Mouse (Mus musculus): ENCODE results near the gene Gm17349. TPM values are rescaled to one million over a fixed set of nuclear protein-coding genes. Genes with fewer than 3 reads are reported as not detected.

Gene Gm17349
- polyA plus RNA-seq, 1 experiment from 2014 or later: not detected

DNA sequence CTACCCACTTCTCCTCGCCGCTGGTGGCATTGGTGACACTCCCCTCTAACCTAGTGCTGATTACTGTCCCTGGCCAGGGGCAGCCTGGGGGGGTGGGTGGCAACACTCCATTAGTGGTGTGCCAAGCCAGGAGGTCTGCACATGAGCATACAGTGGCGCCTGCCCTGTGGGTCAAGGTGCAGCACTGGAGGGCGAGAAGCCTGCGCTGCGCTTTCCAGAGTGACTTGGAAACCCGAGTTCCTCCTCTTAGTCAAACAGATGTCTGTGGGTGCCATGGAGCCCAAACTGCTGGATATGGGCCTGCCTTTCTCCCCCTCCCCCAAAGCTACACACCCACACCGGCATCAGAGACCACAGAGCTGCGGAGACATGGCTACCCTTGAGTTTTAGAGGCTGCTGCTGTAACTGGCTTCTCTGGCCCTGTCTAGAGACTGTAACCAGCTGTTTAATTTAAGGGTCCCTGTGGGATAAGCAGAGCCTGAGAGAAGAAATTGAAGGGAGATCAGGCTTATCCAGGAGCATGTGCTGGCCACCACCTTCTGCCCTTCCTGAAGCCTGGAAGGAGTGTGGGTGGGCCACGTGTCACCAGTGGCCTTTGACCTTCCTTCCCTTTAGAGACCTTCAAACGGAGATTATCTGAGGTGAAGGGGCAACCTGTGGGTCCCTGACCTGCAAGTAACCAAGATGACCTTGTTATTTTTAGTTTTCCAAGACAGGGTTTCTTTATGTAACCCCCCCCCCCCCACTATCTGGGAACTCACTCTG, 10.9 kb upstream of the Gm17349 start:
- Histone ChIP-seq H3K9ac (replicated peaks; ENCODE audit: low read depth, low read length) (no peak overlapping the region), H3K27ac (ENCODE audit: low read length) (no peak overlapping the region; the same call in 1 of the 2 replicates), H3K36me3 (ENCODE audit: control insufficient read depth, insufficient read depth, low read length) (peaks cover 33% of the 10 kb centered on the region), H3K9me3 (ENCODE audit: control insufficient read depth, low read depth, low read length) (no peaks in the 10 kb centered on the region), H3K4me1 (ENCODE audit: control insufficient read depth, insufficient read depth, low read length) (0 out of 2 replicates have a peak, but pooled peaks cover 4% of the 10 kb centered on the region), H3K27me3 (ENCODE audit: control insufficient read depth, insufficient read depth, low read length) (no peaks in the 10 kb centered on the region), H3K4me2 (replicated peaks; ENCODE audit: low read depth, low read length) (no peak overlapping the region), H3K4me3 (ENCODE audit: low read depth, low read length) (no peak overlapping the region)
- 67% methylated on average over 11 of the region's 11 CpGs for WGBS
- no peak for ATAC-seq (ENCODE audit: insufficient number of reproducible peaks, insufficient read depth, low FRiP score, low read depth)

DNA sequence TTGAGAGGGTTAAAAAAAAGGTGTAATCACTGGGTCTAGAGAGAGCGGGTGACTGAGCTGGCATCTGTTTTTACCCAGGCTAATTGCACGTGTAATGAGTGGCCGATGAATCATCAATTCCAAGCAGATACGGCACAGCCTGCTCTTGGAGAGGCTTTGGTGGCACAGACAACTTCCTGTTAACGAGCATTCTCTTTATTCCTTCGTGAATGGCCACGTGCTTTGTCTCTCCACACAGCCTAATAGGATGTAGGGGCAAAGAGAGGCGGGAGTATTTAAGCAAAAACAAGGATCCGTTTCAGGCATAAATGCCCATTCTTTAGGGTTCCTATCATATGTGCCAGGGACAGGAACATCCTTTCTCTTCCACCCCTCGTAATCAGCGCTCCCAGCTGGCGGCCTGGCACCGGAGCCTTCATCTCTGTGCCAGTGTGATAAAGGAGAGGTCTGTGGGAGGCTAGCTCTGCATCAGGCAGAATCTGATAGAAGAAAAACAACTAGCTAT, 10.1 kb upstream of the Gm17349 start:
- Histone ChIP-seq H3K27ac (ENCODE audit: low read length) (no peak overlapping the region; the same call in 1 of the 2 replicates), H3K4me3 (ENCODE audit: low read depth, low read length) (no peak overlapping the region), H3K36me3 (ENCODE audit: control insufficient read depth, insufficient read depth, low read length) (peaks cover 41% of the 10 kb centered on the region), H3K4me2 (replicated peaks; ENCODE audit: low read depth, low read length) (no peak overlapping the region), H3K9ac (replicated peaks; ENCODE audit: low read depth, low read length) (no peak overlapping the region), H3K9me3 (ENCODE audit: control insufficient read depth, low read depth, low read length) (no peaks in the 10 kb centered on the region), H3K4me1 (ENCODE audit: control insufficient read depth, insufficient read depth, low read length) (0 out of 2 replicates have a peak, but pooled peaks cover 4% of the 10 kb centered on the region), H3K27me3 (ENCODE audit: control insufficient read depth, insufficient read depth, low read length) (no peaks in the 10 kb centered on the region)
- ATAC-seq (ENCODE audit: insufficient number of reproducible peaks, insufficient read depth, low FRiP score, low read depth): no peak
- 82% methylated on average over 13 of the region's 13 CpGs for WGBS

DNA sequence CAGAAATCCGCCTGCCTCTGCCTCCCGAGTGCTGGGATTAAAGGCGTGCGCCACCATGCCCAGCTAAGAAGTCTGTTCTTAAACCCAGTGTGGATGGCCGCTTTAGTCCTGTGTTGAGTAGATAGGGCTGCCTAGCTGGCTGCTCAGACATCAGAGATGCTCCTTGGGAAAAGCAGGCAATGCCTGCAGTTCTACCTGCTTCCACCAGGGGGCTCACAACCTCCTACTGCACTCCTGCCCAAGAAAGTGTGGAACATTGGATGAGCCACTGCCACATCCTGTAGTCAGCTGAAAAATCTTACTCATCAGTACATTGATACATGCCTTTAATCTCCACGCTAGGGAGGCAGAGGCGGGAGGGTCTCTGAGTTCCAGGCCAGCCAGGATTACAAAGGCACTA, 9.6 kb upstream of the Gm17349 start:
- no peak overlapping the region for H3K4me2 ChIP-seq (replicated peaks; ENCODE audit: low read depth, low read length)
- H3K27me3 ChIP-seq (ENCODE audit: control insufficient read depth, insufficient read depth, low read length): no peaks in the 10 kb centered on the region
- 59% methylated on average over 7 of the region's 7 CpGs for WGBS
- no peaks in the 10 kb centered on the region for H3K9me3 ChIP-seq (ENCODE audit: control insufficient read depth, low read depth, low read length)
- H3K36me3 ChIP-seq (ENCODE audit: control insufficient read depth, insufficient read depth, low read length): peaks cover 46% of the 10 kb centered on the region
- no peak overlapping the region for H3K27ac ChIP-seq (ENCODE audit: low read length)
- 0 out of 2 replicates have a peak, but pooled peaks cover 4% of the 10 kb centered on the region for H3K4me1 ChIP-seq (ENCODE audit: control insufficient read depth, insufficient read depth, low read length)
- no peak overlapping the region for H3K4me3 ChIP-seq (ENCODE audit: low read depth, low read length)
- no peak overlapping the region for H3K9ac ChIP-seq (replicated peaks; ENCODE audit: low read depth, low read length)
- ATAC-seq (ENCODE audit: insufficient number of reproducible peaks, insufficient read depth, low FRiP score, low read depth): no peak

DNA sequence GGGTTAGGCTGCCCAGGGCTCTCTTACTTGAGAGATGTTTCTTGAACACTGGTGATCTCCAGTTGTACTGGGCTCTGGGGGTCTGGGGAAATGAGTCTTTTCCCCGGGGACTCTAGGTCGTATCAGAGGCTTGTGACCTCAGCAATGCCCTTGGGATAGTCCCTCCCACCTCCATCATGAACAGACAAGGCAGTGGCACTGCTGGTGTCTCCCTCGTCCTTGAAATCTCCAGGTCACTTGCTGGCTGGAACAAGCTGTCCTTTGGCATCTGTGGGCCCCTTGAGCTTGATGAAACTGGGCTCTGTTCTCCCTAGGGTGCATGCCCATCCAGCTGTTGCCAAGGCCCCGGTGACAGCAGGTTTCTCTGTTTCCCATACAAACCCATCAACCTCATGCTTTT, 8.9 kb upstream of the Gm17349 start:
- no peak overlapping the region for H3K9ac ChIP-seq (replicated peaks; ENCODE audit: low read depth, low read length)
- WGBS: 76% methylated on average over 4 of the region's 4 CpGs
- H3K9me3 ChIP-seq (ENCODE audit: control insufficient read depth, low read depth, low read length): no peaks in the 10 kb centered on the region
- no peaks in the 10 kb centered on the region for H3K27me3 ChIP-seq (ENCODE audit: control insufficient read depth, insufficient read depth, low read length)
- H3K27ac ChIP-seq (ENCODE audit: low read length): no peak overlapping the region
- H3K4me3 ChIP-seq (ENCODE audit: low read depth, low read length): no peak overlapping the region
- peaks cover 52% of the 10 kb centered on the region for H3K36me3 ChIP-seq (ENCODE audit: control insufficient read depth, insufficient read depth, low read length)
- H3K4me2 ChIP-seq (replicated peaks; ENCODE audit: low read depth, low read length): no peak overlapping the region
- ATAC-seq (ENCODE audit: insufficient number of reproducible peaks, insufficient read depth, low FRiP score, low read depth): no peak
- 0 out of 2 replicates have a peak, but pooled peaks cover 4% of the 10 kb centered on the region for H3K4me1 ChIP-seq (ENCODE audit: control insufficient read depth, insufficient read depth, low read length)

- Histone ChIP-seq H3K4me3 (ENCODE audit: low read depth, low read length) (no peak overlapping the region), H3K4me2 (replicated peaks; ENCODE audit: low read depth, low read length) (no peak overlapping the region), H3K9me3 (ENCODE audit: control insufficient read depth, low read depth, low read length) (no peaks in the 10 kb centered on the region), H3K9ac (replicated peaks; ENCODE audit: low read depth, low read length) (no peak overlapping the region), H3K36me3 (ENCODE audit: control insufficient read depth, insufficient read depth, low read length) (peaks cover 59% of the 10 kb centered on the region), H3K27ac (ENCODE audit: low read length) (no peak overlapping the region), H3K4me1 (ENCODE audit: control insufficient read depth, insufficient read depth, low read length) (0 out of 2 replicates have a peak, but pooled peaks cover 4% of the 10 kb centered on the region), H3K27me3 (ENCODE audit: control insufficient read depth, insufficient read depth, low read length) (no peaks in the 10 kb centered on the region)
- no peak for ATAC-seq (ENCODE audit: insufficient number of reproducible peaks, insufficient read depth, low FRiP score, low read depth)
- WGBS: 91% methylated on average over 3 of the region's 3 CpGs
These were observed 8.3 kb upstream of the Gm17349 start for GRCm38 (mm10) chr15:99713569-99713968.

DNA sequence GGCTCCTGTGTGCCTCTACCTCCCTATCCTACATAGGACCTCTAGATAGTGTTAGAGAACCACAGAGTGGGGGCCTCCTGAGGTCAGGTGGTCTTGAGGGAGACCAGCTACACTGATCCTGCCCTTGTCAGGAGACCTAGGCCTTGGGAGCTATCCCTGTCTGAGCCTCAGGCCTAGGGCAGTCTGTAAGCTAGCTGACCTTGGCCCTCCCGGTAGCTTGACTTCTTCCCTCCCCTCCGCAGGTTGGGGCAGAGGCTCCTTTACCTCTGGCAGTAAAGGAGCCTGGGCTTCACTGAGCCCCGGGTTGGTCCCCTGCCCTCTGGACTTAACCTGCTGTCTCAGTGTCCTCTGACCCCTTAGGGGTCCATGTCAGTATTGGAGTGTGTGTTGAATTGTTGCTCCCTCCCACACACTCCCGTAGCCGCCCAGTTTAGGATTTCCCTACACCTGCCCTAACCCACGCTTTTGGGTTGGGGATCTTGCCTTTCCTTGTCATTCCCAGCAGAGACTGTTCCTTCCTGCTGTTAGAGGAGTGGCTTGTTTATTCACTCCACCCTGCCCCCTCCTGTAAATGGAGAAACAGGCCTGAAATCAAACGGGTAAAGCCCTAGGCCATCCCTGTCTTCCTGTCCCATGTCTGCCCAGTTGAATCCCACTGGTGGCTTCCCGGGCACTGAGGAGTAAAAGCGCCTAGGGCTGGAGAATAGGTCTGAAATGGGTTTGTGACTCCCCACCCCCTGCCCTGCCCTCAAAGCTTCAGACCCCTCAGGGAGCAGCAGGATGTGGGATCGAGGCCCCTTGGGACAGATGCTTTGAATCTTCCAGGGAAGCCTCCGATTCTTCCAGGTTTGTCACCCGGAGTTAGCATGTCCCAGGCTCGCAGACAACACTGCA, 7.6 kb upstream of the Gm17349 start:
- H3K9me3 ChIP-seq (ENCODE audit: control insufficient read depth, low read depth, low read length): no peaks in the 10 kb centered on the region
- H3K4me3 ChIP-seq (ENCODE audit: low read depth, low read length): no peak overlapping the region
- H3K36me3 ChIP-seq (ENCODE audit: control insufficient read depth, insufficient read depth, low read length): peaks cover 64% of the 10 kb centered on the region
- H3K4me2 ChIP-seq (replicated peaks; ENCODE audit: low read depth, low read length): no peak overlapping the region
- H3K4me1 ChIP-seq (ENCODE audit: control insufficient read depth, insufficient read depth, low read length): 0 out of 2 replicates have a peak, but pooled peaks cover 4% of the 10 kb centered on the region
- no peak overlapping the region for H3K9ac ChIP-seq (replicated peaks; ENCODE audit: low read depth, low read length)
- no peaks in the 10 kb centered on the region for H3K27me3 ChIP-seq (ENCODE audit: control insufficient read depth, insufficient read depth, low read length)
- no peak for ATAC-seq (ENCODE audit: insufficient number of reproducible peaks, insufficient read depth, low FRiP score, low read depth)
- no peak overlapping the region for H3K27ac ChIP-seq (ENCODE audit: low read length)
- 74% methylated on average over 13 of the region's 13 CpGs for WGBS

DNA sequence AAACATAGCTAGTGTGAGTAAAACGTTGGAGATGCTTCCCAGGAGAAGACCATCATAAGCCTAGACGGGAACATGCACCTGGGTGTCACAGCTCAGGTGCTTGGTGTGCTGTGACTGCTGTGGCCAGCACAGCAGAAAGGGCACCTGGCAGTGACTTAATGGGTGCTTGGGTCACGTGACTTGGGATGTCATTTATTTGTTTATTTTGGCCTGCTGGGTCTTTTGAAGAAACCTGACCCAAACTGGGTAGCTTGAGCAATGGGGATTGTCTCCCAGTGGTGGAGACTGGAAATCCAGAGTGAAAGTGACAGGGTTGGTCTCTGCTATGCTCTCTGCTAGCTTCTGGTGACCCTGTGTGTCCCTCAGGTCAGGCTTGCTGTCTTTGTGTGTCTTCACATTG, 6.2 kb upstream of the Gm17349 start:
- Histone ChIP-seq H3K27me3 (ENCODE audit: control insufficient read depth, insufficient read depth, low read length) (no peaks in the 10 kb centered on the region), H3K4me2 (replicated peaks; ENCODE audit: low read depth, low read length) (no peak overlapping the region), H3K36me3 (ENCODE audit: control insufficient read depth, insufficient read depth, low read length) (peaks cover 75% of the 10 kb centered on the region), H3K4me3 (ENCODE audit: low read depth, low read length) (no peak overlapping the region), H3K9ac (replicated peaks; ENCODE audit: low read depth, low read length) (no peak overlapping the region), H3K27ac (ENCODE audit: low read length) (no peak overlapping the region), H3K9me3 (ENCODE audit: control insufficient read depth, low read depth, low read length) (no peaks in the 10 kb centered on the region), H3K4me1 (ENCODE audit: control insufficient read depth, insufficient read depth, low read length) (0 out of 2 replicates have a peak, but pooled peaks cover 4% of the 10 kb centered on the region)
- no peak for ATAC-seq (ENCODE audit: insufficient number of reproducible peaks, insufficient read depth, low FRiP score, low read depth)
- 69% methylated on average over 3 of the region's 3 CpGs for WGBS
